Mouse (Mus musculus): ENCODE measurements around the gene Mthfsd.

Gene Mthfsd

GRCm38 (mm10) chr8:121073174-121074107 is 34.8 kb downstream of the Mthfsd start:
- DNase-seq (ENCODE audit: low spot score in 2 of 2): no peak

GRCm38 (mm10) chr8:121072406-121073130 is 35.6 kb downstream of the Mthfsd start:
- DNase-seq (ENCODE audit: low spot score in 2 of 2): no peak

GRCm38 (mm10) chr8:121071454-121071853 is 36.7 kb downstream of the Mthfsd start:
- DNase-seq (ENCODE audit: low spot score in 2 of 2): no peak

- no peak for DNase-seq (ENCODE audit: low spot score in 2 of 2)
Measured at GRCm38 (mm10) chr8:121063649-121064048, 44.5 kb downstream of the Mthfsd start.

- DNase-seq (ENCODE audit: low spot score in 2 of 2): no peak
Measured at GRCm38 (mm10) chr8:121062521-121062920, 45.7 kb downstream of the Mthfsd start.

- no peak for DNase-seq (ENCODE audit: low spot score in 2 of 2)
Measured at GRCm38 (mm10) chr8:121059098-121059497, 49.1 kb downstream of the Mthfsd start.

GRCm38 (mm10) chr8:121058081-121058480 is 50.1 kb downstream of the Mthfsd start:
- DNase-seq (ENCODE audit: low spot score in 2 of 2): no peak

GRCm38 (mm10) chr8:121047441-121047840 is 60.8 kb downstream of the Mthfsd start:
- no peak for DNase-seq (ENCODE audit: low spot score in 2 of 2)

- no peak for DNase-seq (ENCODE audit: low spot score in 2 of 2)
Measured at GRCm38 (mm10) chr8:121043719-121044440, 64.3 kb downstream of the Mthfsd start.
